Mouse (Mus musculus) right cerebral cortex, postnatal 36 days (tissue): ENCODE data around the gene Plxnb1.

Experiments
- DNase-seq, 2 experiments: peaks; one replicate each; pipeline ENCODE4 v3.0.0; 2022; ENCODE audit warnings: low spot score in 2 of 2, mixed read lengths in 1 of 2

The Plxnb1 gene

GRCm38 (mm10) chr9:109060898-109061295, 34.3 kb upstream of the Plxnb1 start:
- no peak for DNase-seq

GRCm38 (mm10) chr9:109068095-109068735, 27.0 kb upstream of the Plxnb1 start:
- no peak for DNase-seq

GRCm38 (mm10) chr9:109073661-109074573, 21.3 kb upstream of the Plxnb1 start, which contains the start of gene Atrip:
TSS of gene Atrip (minus strand) at chr9:109074124.
- DNase-seq = peak; percentile 93

GRCm38 (mm10) chr9:109080516-109080915, 14.7 kb upstream of the Plxnb1 start:
- DNase-seq = no peak

GRCm38 (mm10) chr9:109081749-109082123, 13.5 kb upstream of the Plxnb1 start:
- DNase-seq = no peak

- peak; percentile 89 to 91 for DNase-seq
Observed at GRCm38 (mm10) chr9:109082124-109082800, 12.9 kb upstream of the Plxnb1 start, which contains the start of the genes Ccdc51 and Tma7. TSS of gene Ccdc51 (plus strand) at chr9:109082493. TSS of gene Tma7 (minus strand) at chr9:109082587.

GRCm38 (mm10) chr9:109084922-109085321, 10.3 kb upstream of the Plxnb1 start:
- DNase-seq = no peak

GRCm38 (mm10) chr9:109087987-109088386, 7.2 kb upstream of the Plxnb1 start:
- DNase-seq = peak in 1 of 2 experiments; percentile 50

GRCm38 (mm10) chr9:109090446-109090845, 4.7 kb upstream of the Plxnb1 start:
- DNase-seq = peak in 1 of 2 experiments; percentile 27

- no peak for DNase-seq
Observed at GRCm38 (mm10) chr9:109091802-109092201, 3.4 kb upstream of the Plxnb1 start.

- no peak for DNase-seq
Observed at GRCm38 (mm10) chr9:109092799-109093198, 2.4 kb upstream of the Plxnb1 start.

- DNase-seq = no peak
Observed at GRCm38 (mm10) chr9:109093786-109094552, 1.2 kb upstream of the Plxnb1 start.

- DNase-seq = no peak
Observed at GRCm38 (mm10) chr9:109094553-109095136, 544 bp upstream of the Plxnb1 start.

GRCm38 (mm10) chr9:109096251-109096661, 1.1 kb downstream of the Plxnb1 start:
- no peak for DNase-seq

GRCm38 (mm10) chr9:109096856-109097255, 1.7 kb downstream of the Plxnb1 start:
- DNase-seq = no peak

GRCm38 (mm10) chr9:109097291-109097690, 2.1 kb downstream of the Plxnb1 start:
- no peak for DNase-seq

- peak; percentile 54 to 63 for DNase-seq
Observed at GRCm38 (mm10) chr9:109097831-109098230, 2.6 kb downstream of the Plxnb1 start.

GRCm38 (mm10) chr9:109098366-109098765, 3.2 kb downstream of the Plxnb1 start:
- no peak for DNase-seq

GRCm38 (mm10) chr9:109098969-109099368, 3.8 kb downstream of the Plxnb1 start:
- DNase-seq = peak in 1 of 2 experiments; percentile 34

GRCm38 (mm10) chr9:109100307-109100928, 5.2 kb downstream of the Plxnb1 start:
- no peak for DNase-seq
